Mouse (Mus musculus): ENCODE measurements at regions not wholly inside any gene's neighbourhood (a gene's known extent, or its start where the extent isn't known, plus 50 kb on each side); places are given as distances from the start of the nearest gene placed in this dataset.

- Histone ChIP-seq H3K27ac (ENCODE audit: low read depth, low read length) (no peak overlapping the region), H3K9ac (ENCODE audit: low read length) (no peak overlapping the region), H3K36me3 (ENCODE audit: control insufficient read depth, insufficient read depth, low read length) (peaks cover 5% of the 10 kb centered on the region; the same call in 1 of the 2 replicates), H3K4me3 (ENCODE audit: low read depth, low read length) (no peak overlapping the region), H3K4me1 (ENCODE audit: control insufficient read depth, insufficient read depth, low read length) (peaks cover 4% of the 10 kb centered on the region), H3K9me3 (ENCODE audit: control insufficient read depth, low read length) (no peaks in the 10 kb centered on the region), H3K4me2 (no peak overlapping the region), H3K27me3 (ENCODE audit: control insufficient read depth, insufficient read depth, low read length) (no peaks in the 10 kb centered on the region)
- WGBS, result 78% methylated on average over 4 of the region's 4 CpGs
- no peak for DNase-seq (ENCODE audit: low spot score, missing footprints)
- no peak for ATAC-seq (ENCODE audit: low FRiP score)
Observed at GRCm38 (mm10) chr13:28876771-28877170, 76.7 kb downstream of the Sox4 start.

GRCm38 (mm10) chr13:28870681-28871080 is 82.8 kb downstream of the Sox4 start:
- Histone ChIP-seq H3K27ac (ENCODE audit: low read depth, low read length) (no peak overlapping the region), H3K4me2 (no peak overlapping the region), H3K27me3 (ENCODE audit: control insufficient read depth, insufficient read depth, low read length) (no peaks in the 10 kb centered on the region), H3K9me3 (ENCODE audit: control insufficient read depth, low read length) (no peaks in the 10 kb centered on the region), H3K9ac (ENCODE audit: low read length) (no peak overlapping the region), H3K4me1 (ENCODE audit: control insufficient read depth, insufficient read depth, low read length) (no peaks in the 10 kb centered on the region), H3K36me3 (ENCODE audit: control insufficient read depth, insufficient read depth, low read length) (peaks cover 10% of the 10 kb centered on the region; the same call in 1 of the 2 replicates), H3K4me3 (ENCODE audit: low read depth, low read length) (no peak overlapping the region)
- 97% methylated on average over 4 of the region's 4 CpGs for WGBS
- ATAC-seq (ENCODE audit: low FRiP score), result no peak
- no peak for DNase-seq (ENCODE audit: low spot score, missing footprints)

- Histone ChIP-seq H3K4me3 (ENCODE audit: low read depth, low read length) (no peak overlapping the region), H3K4me1 (ENCODE audit: control insufficient read depth, insufficient read depth, low read length) (no peaks in the 10 kb centered on the region), H3K36me3 (ENCODE audit: control insufficient read depth, insufficient read depth, low read length) (peaks cover 19% of the 10 kb centered on the region), H3K9me3 (ENCODE audit: control insufficient read depth, low read length) (no peaks in the 10 kb centered on the region; the same call in 1 of the 2 replicates), H3K4me2 (no peak overlapping the region), H3K9ac (ENCODE audit: low read length) (no peak overlapping the region), H3K27ac (ENCODE audit: low read depth, low read length) (no peak overlapping the region), H3K27me3 (ENCODE audit: control insufficient read depth, insufficient read depth, low read length) (no peaks in the 10 kb centered on the region)
- WGBS, result 67% methylated on average over 5 of the region's 5 CpGs
- DNase-seq (ENCODE audit: low spot score, missing footprints) (no peak), ATAC-seq (ENCODE audit: low FRiP score) (no peak)
Observed at GRCm38 (mm10) chr13:28867210-28867609, 86.3 kb downstream of the Sox4 start.

GRCm38 (mm10) chr13:28866686-28867085 is 86.8 kb downstream of the Sox4 start:
- DNase-seq (ENCODE audit: low spot score, missing footprints) (no peak), ATAC-seq (ENCODE audit: low FRiP score) (no peak)
- Histone ChIP-seq H3K4me1 (ENCODE audit: control insufficient read depth, insufficient read depth, low read length) (no peaks in the 10 kb centered on the region), H3K9me3 (ENCODE audit: control insufficient read depth, low read length) (no peaks in the 10 kb centered on the region; the same call in 1 of the 2 replicates), H3K9ac (ENCODE audit: low read length) (no peak overlapping the region), H3K27me3 (ENCODE audit: control insufficient read depth, insufficient read depth, low read length) (no peaks in the 10 kb centered on the region), H3K4me2 (no peak overlapping the region), H3K36me3 (ENCODE audit: control insufficient read depth, insufficient read depth, low read length) (peaks cover 19% of the 10 kb centered on the region), H3K4me3 (ENCODE audit: low read depth, low read length) (no peak overlapping the region), H3K27ac (ENCODE audit: low read depth, low read length) (no peak overlapping the region)
- 83% methylated on average over 3 of the region's 3 CpGs for WGBS

GRCm38 (mm10) chr13:28860601-28861000 is 92.9 kb downstream of the Sox4 start:
- no peak overlapping the region for H3K4me3 ChIP-seq (ENCODE audit: low read depth, low read length)
- no peak overlapping the region for H3K4me2 ChIP-seq
- H3K27ac ChIP-seq (ENCODE audit: low read depth, low read length), result no peak overlapping the region
- DNase-seq (ENCODE audit: low spot score, missing footprints) (no peak), ATAC-seq (ENCODE audit: low FRiP score) (no peak)
- H3K9me3 ChIP-seq (ENCODE audit: control insufficient read depth, low read length), result no peaks in the 10 kb centered on the region; the same call in 1 of the 2 replicates
- H3K9ac ChIP-seq (ENCODE audit: low read length), result no peak overlapping the region
- 84% methylated on average over 2 of the region's 2 CpGs for WGBS
- 0 out of 2 replicates have a peak, but pooled peaks cover 2% of the 10 kb centered on the region for H3K4me1 ChIP-seq (ENCODE audit: control insufficient read depth, insufficient read depth, low read length)
- peaks cover 13% of the 10 kb centered on the region for H3K36me3 ChIP-seq (ENCODE audit: control insufficient read depth, insufficient read depth, low read length)
- no peaks in the 10 kb centered on the region for H3K27me3 ChIP-seq (ENCODE audit: control insufficient read depth, insufficient read depth, low read length)

GRCm38 (mm10) chr13:28859829-28860427 is 93.6 kb downstream of the Sox4 start:
- H3K27ac ChIP-seq (ENCODE audit: low read depth, low read length), result no peak overlapping the region
- peaks cover 9% of the 10 kb centered on the region for H3K36me3 ChIP-seq (ENCODE audit: control insufficient read depth, insufficient read depth, low read length)
- DNase-seq (ENCODE audit: low spot score, missing footprints), result no peak
- no peak for ATAC-seq (ENCODE audit: low FRiP score)
- H3K4me1 ChIP-seq (ENCODE audit: control insufficient read depth, insufficient read depth, low read length), result 0 out of 2 replicates have a peak, but pooled peaks cover 2% of the 10 kb centered on the region
- H3K4me2 ChIP-seq, result no peak overlapping the region
- no peaks in the 10 kb centered on the region for H3K27me3 ChIP-seq (ENCODE audit: control insufficient read depth, insufficient read depth, low read length)
- no peak overlapping the region for H3K9ac ChIP-seq (ENCODE audit: low read length)
- 68% methylated on average over 11 of the region's 11 CpGs for WGBS
- H3K9me3 ChIP-seq (ENCODE audit: control insufficient read depth, low read length), result no peaks in the 10 kb centered on the region; the same call in 1 of the 2 replicates
- no peak overlapping the region for H3K4me3 ChIP-seq (ENCODE audit: low read depth, low read length)

- DNase-seq (ENCODE audit: low spot score, missing footprints) (no peak), ATAC-seq (ENCODE audit: low FRiP score) (no peak)
- Histone ChIP-seq H3K27ac (ENCODE audit: low read depth, low read length) (no peak overlapping the region), H3K9ac (ENCODE audit: low read length) (no peak overlapping the region), H3K9me3 (ENCODE audit: control insufficient read depth, low read length) (no peaks in the 10 kb centered on the region; the same call in 1 of the 2 replicates), H3K27me3 (ENCODE audit: control insufficient read depth, insufficient read depth, low read length) (no peaks in the 10 kb centered on the region), H3K36me3 (ENCODE audit: control insufficient read depth, insufficient read depth, low read length) (no peaks in the 10 kb centered on the region; the same call in 1 of the 2 replicates), H3K4me2 (no peak overlapping the region), H3K4me3 (ENCODE audit: low read depth, low read length) (no peak overlapping the region), H3K4me1 (ENCODE audit: control insufficient read depth, insufficient read depth, low read length) (0 out of 2 replicates have a peak, but pooled peaks cover 2% of the 10 kb centered on the region)
- WGBS, result 90% methylated on average over 6 of the region's 6 CpGs
Observed at GRCm38 (mm10) chr13:28858001-28858400, 95.5 kb downstream of the Sox4 start.

GRCm38 (mm10) chr13:28857201-28857600 is 96.3 kb downstream of the Sox4 start:
- DNase-seq (ENCODE audit: low spot score, missing footprints) (no peak), ATAC-seq (ENCODE audit: low FRiP score) (no peak)
- H3K9me3 ChIP-seq (ENCODE audit: control insufficient read depth, low read length), result no peaks in the 10 kb centered on the region; the same call in 1 of the 2 replicates
- H3K9ac ChIP-seq (ENCODE audit: low read length), result no peak overlapping the region
- peaks cover 4% of the 10 kb centered on the region; the same call in 1 of the 2 replicates for H3K36me3 ChIP-seq (ENCODE audit: control insufficient read depth, insufficient read depth, low read length)
- no peak overlapping the region for H3K27ac ChIP-seq (ENCODE audit: low read depth, low read length)
- H3K4me3 ChIP-seq (ENCODE audit: low read depth, low read length), result no peak overlapping the region
- WGBS, result 94% methylated on average over 6 of the region's 6 CpGs
- H3K4me1 ChIP-seq (ENCODE audit: control insufficient read depth, insufficient read depth, low read length), result 0 out of 2 replicates have a peak, but pooled peaks cover 2% of the 10 kb centered on the region
- H3K4me2 ChIP-seq, result no peak overlapping the region
- no peaks in the 10 kb centered on the region for H3K27me3 ChIP-seq (ENCODE audit: control insufficient read depth, insufficient read depth, low read length)

GRCm38 (mm10) chr13:28856472-28856871 is 97.0 kb downstream of the Sox4 start:
- H3K9me3 ChIP-seq (ENCODE audit: control insufficient read depth, low read length), result no peaks in the 10 kb centered on the region; the same call in 1 of the 2 replicates
- no peak overlapping the region for H3K4me3 ChIP-seq (ENCODE audit: low read depth, low read length)
- no peak for ATAC-seq (ENCODE audit: low FRiP score)
- H3K4me2 ChIP-seq, result no peak overlapping the region
- whole genome bisulfite sequencing, result 86% methylated on average over 4 of the region's 4 CpGs
- no peaks in the 10 kb centered on the region for H3K27me3 ChIP-seq (ENCODE audit: control insufficient read depth, insufficient read depth, low read length)
- no peak for DNase-seq (ENCODE audit: low spot score, missing footprints)
- no peak overlapping the region for H3K27ac ChIP-seq (ENCODE audit: low read depth, low read length)
- H3K9ac ChIP-seq (ENCODE audit: low read length), result no peak overlapping the region
- peaks cover 4% of the 10 kb centered on the region; the same call in 1 of the 2 replicates for H3K36me3 ChIP-seq (ENCODE audit: control insufficient read depth, insufficient read depth, low read length)
- 0 out of 2 replicates have a peak, but pooled peaks cover 2% of the 10 kb centered on the region for H3K4me1 ChIP-seq (ENCODE audit: control insufficient read depth, insufficient read depth, low read length)

All from midbrain, embryonic 11.5 days (tissue).